Mouse (Mus musculus) intestine, postnatal 0 days (tissue): Measurements from ENCODE around the gene Mavs. TPM values are rescaled to one million over a fixed set of nuclear protein-coding genes. Genes with fewer than 3 reads are reported as not detected.

Source experiments
- ATAC-seq: fragments of 200-750 bp; cut with Nextera tagmentation; 2 replicates; pipeline ENCODE4 v1.8.0; 2017; ENCODE audit warnings: mild to moderate bottlenecking, moderate TSS enrichment, moderate library complexity
- H3K27ac ChIP-seq: fragments of 300-500 bp; sonication (generic); 2 replicates; pipeline ENCODE4 v1.5.1; 2014; ENCODE audit warnings: mild to moderate bottlenecking, low read depth, low read length, moderate library complexity
- H3K27me3 ChIP-seq: fragments of 300-500 bp; sonication (generic); replicated peaks from 2 replicates; pipeline ENCODE4 v1.6.1; 2014; ENCODE audit warnings: low read length, mixed read lengths; ENCODE audit not compliant: control insufficient read depth, insufficient read depth
- H3K36me3 ChIP-seq: fragments of 300-500 bp; sonication (generic); 2 replicates; pipeline ENCODE4 v1.6.1; 2014; ENCODE audit warnings: mild to moderate bottlenecking, moderate library complexity; ENCODE audit not compliant: control insufficient read depth, insufficient read depth
- H3K4me1 ChIP-seq: fragments of 300-500 bp; sonication (generic); replicated peaks from 2 replicates; pipeline ENCODE4 v1.6.1; 2014; ENCODE audit warnings: antibody characterized with exemption, low read length, mixed read lengths; ENCODE audit not compliant: control insufficient read depth, insufficient read depth
- H3K4me2 ChIP-seq: fragments of 300-500 bp; sonication (generic); replicated peaks from 2 replicates; pipeline ENCODE4 v1.6.1; 2014; ENCODE audit warnings: low read depth, mild to moderate bottlenecking, moderate library complexity
- H3K4me3 ChIP-seq: fragments of 300-500 bp; sonication (generic); 2 replicates; pipeline ENCODE4 v1.5.1; 2014; ENCODE audit warnings: low read depth, low read length
- H3K9ac ChIP-seq: fragments of 300-500 bp; sonication (generic); 2 replicates; pipeline ENCODE4 v1.6.1; 2014; ENCODE audit warnings: mild to moderate bottlenecking, low read depth, low read length
- H3K9me3 ChIP-seq: fragments of 300-500 bp; sonication (generic); 2 replicates; pipeline ENCODE4 v1.6.1; 2016; ENCODE audit warnings: mixed run types; ENCODE audit not compliant: control insufficient read depth
- CTCF ChIP-seq: sonication (generic); IDR thresholded peaks from 2 replicates; pipeline ENCODE4 v1.5.1; 2016; ENCODE audit warnings: low read depth, mild to moderate bottlenecking, control low read depth, antibody characterized with exemption, moderate library complexity
- WGBS: fragments of 180-500 bp; shearing (Covaris S2); extraction: QIAGEN DNeasy Blood & Tissue Kit; methylation state at CpG from one replicate; pipeline ENCODE4 v1.1.7; 2014; 5-methylcytosine and 5-hydroxymethylcytosine counted together
- microRNA-seq: library from miRNA; unstranded; fragments of <30 nt; microRNA quantifications from one replicate; pipeline ENCODE4, GENCODE M21; 2016
- polyA plus RNA-seq: library from polyadenylated mRNA; unstranded; fragments of >200 nt; fragmentation: Nextera tagmentation; extraction: Ambion mirVana; gene quantifications from 2 replicates; pipeline ENCODE4 v1.2.1, GENCODE M21; 2015

Gene Mavs
- polyA plus RNA-seq, 1 experiment from 2014 or later, result 27.2 TPM

GRCm38 (mm10) chr2:131286276-131286675 lies 52.4 kb downstream of the Mavs start:
- H3K4me1 ChIP-seq, result no peaks in the 10 kb centered on the region
- no peaks in the 10 kb centered on the region for H3K9me3 ChIP-seq
- WGBS, result 88% methylated on average over 1 of the region's 1 CpGs
- H3K4me2 ChIP-seq, result no peak overlapping the region
- peaks cover 52% of the 10 kb centered on the region for H3K36me3 ChIP-seq
- no peak overlapping the region for H3K9ac ChIP-seq
- H3K4me3 ChIP-seq, result no peak overlapping the region
- no peak for ATAC-seq
- TF ChIP-seq CTCF, result peak; percentile 40
- H3K27me3 ChIP-seq, result no peaks in the 10 kb centered on the region
- H3K27ac ChIP-seq, result no peak overlapping the region

- no peak for TF ChIP-seq CTCF
Observed at GRCm38 (mm10) chr2:131290669-131291068, 56.8 kb downstream of the Mavs start.

GRCm38 (mm10) chr2:131296746-131297261 lies 62.9 kb downstream of the Mavs start:
- no peak for TF ChIP-seq CTCF
- H3K4me1 ChIP-seq, result no peaks in the 10 kb centered on the region
- no peak overlapping the region for H3K9ac ChIP-seq
- H3K36me3 ChIP-seq, result peaks cover 55% of the 10 kb centered on the region
- H3K4me3 ChIP-seq, result no peak overlapping the region
- no peaks in the 10 kb centered on the region for H3K9me3 ChIP-seq
- no peak for ATAC-seq
- WGBS, result 96% methylated on average over 2 of the region's 2 CpGs
- H3K27me3 ChIP-seq, result no peaks in the 10 kb centered on the region
- no peak overlapping the region for H3K4me2 ChIP-seq
- H3K27ac ChIP-seq, result no peak overlapping the region

More at GRCm38 (mm10) chr2:131290669-131291068, 56.8 kb downstream of the Mavs start:
- Histone ChIP-seq H3K9me3 (no peaks in the 10 kb centered on the region), H3K36me3 (peaks cover 65% of the 10 kb centered on the region), H3K27ac (no peak overlapping the region), H3K27me3 (no peaks in the 10 kb centered on the region), H3K4me2 (no peak overlapping the region), H3K4me3 (no peak overlapping the region), H3K4me1 (no peaks in the 10 kb centered on the region), H3K9ac (no peak overlapping the region)
- ATAC-seq, result no peak

Small RNA genes lying within 50 kb of the gene (microRNA-seq; reads per million reads assigned to microRNA genes)
- gene Mir103-2, result 118 reads per million, percentile 49 among the genes with 10 or more reads in this experiment

Other genes starting within 250 kb of the Mavs start
- gene Gfra4, start 191.0 kb upstream of the Mavs start, polyA plus RNA-seq, result 3.8 and 5.7 TPM in 2 replicates
- 2.7 and 5.1 TPM in 2 replicates for gene Adam33, start 170.2 kb upstream of the Mavs start, polyA plus RNA-seq
- 0.20 and 0.30 TPM in 2 replicates for gene Siglec1, start 147.3 kb upstream of the Mavs start, polyA plus RNA-seq
- gene Hspa12b, start 106.8 kb upstream of the Mavs start, polyA plus RNA-seq, result 2.1 and 2.3 TPM in 2 replicates
- not detected in 2 replicates for gene Gm11037, start 100.6 kb upstream of the Mavs start, polyA plus RNA-seq
- 145 and 164 TPM in 2 replicates for gene 1700037H04Rik, start 74.0 kb upstream of the Mavs start, polyA plus RNA-seq
- gene Cenpb, start 54.0 kb upstream of the Mavs start, polyA plus RNA-seq, result 15.9 and 17.4 TPM in 2 replicates
- 10.9 and 12.4 TPM in 2 replicates for gene Cdc25b, start 47.1 kb upstream of the Mavs start, polyA plus RNA-seq
- gene Spef1, start 46.8 kb upstream of the Mavs start, polyA plus RNA-seq, result 2.0 and 2.1 TPM in 2 replicates
- 37.3 and 37.5 TPM in 2 replicates for gene Ap5s1, start 27.0 kb upstream of the Mavs start, polyA plus RNA-seq
- 32.4 and 35.1 TPM in 2 replicates for gene Pank2, start 28.4 kb downstream of the Mavs start, polyA plus RNA-seq
- 1.1 and 1.4 TPM in 2 replicates for gene Rnf24, start 118.8 kb downstream of the Mavs start, polyA plus RNA-seq